Mouse (Mus musculus): ENCODE results near the gene Rbm15.

- TF ChIP-seq CTCF (IDR thresholded peaks at IDR 0.05; ENCODE audit: low read depth, low read length) (no peak), POLR2A (IDR thresholded peaks at IDR 0.05; ENCODE audit: extremely low read depth, insufficient read depth, low read length) (no peak)
Observed at GRCm38 (mm10) chr3:107287346-107287745, 46.1 kb downstream of the Rbm15 start.
